Mouse (Mus musculus): Measurements from ENCODE around the gene Tmem242. TPM values are rescaled to one million over a fixed set of nuclear protein-coding genes. Genes with fewer than 3 reads are reported as not detected.

The Tmem242 gene
- polyA plus RNA-seq, 1 experiment: not detected

GRCm38 (mm10) chr17:5371521-5371920 lies 68.5 kb downstream of the Tmem242 start:
- H3K27ac ChIP-seq (ENCODE audit: insufficient read depth, low read depth, low read length): no peak overlapping the region
- H3K4me1 ChIP-seq (ENCODE audit: control insufficient read depth, insufficient read depth, low read length): peaks cover 5% of the 10 kb centered on the region; the same call in 1 of the 2 replicates
- WGBS: 39% methylated on average over 7 of the region's 7 CpGs
- H3K4me3 ChIP-seq (ENCODE audit: insufficient read depth, low read depth, low read length): no peak overlapping the region
- TF ChIP-seq POLR2A (IDR thresholded peaks at IDR 0.05; ENCODE audit: insufficient read depth, low read depth, low read length) (no peak), CTCF (IDR thresholded peaks at IDR 0.05; ENCODE audit: insufficient read depth, low read depth, low read length) (no peak)

GRCm38 (mm10) chr17:5371032-5371431 lies 69.0 kb downstream of the Tmem242 start:
- Histone ChIP-seq H3K4me3 (ENCODE audit: insufficient read depth, low read depth, low read length) (no peak overlapping the region), H3K4me1 (ENCODE audit: control insufficient read depth, insufficient read depth, low read length) (peaks cover 5% of the 10 kb centered on the region; the same call in 1 of the 2 replicates), H3K27ac (ENCODE audit: insufficient read depth, low read depth, low read length) (no peak overlapping the region)
- TF ChIP-seq POLR2A (IDR thresholded peaks at IDR 0.05; ENCODE audit: insufficient read depth, low read depth, low read length) (no peak), CTCF (IDR thresholded peaks at IDR 0.05; ENCODE audit: insufficient read depth, low read depth, low read length) (no peak)
- WGBS: 55% methylated on average over 4 of the region's 4 CpGs

GRCm38 (mm10) chr17:5365992-5366398 lies 74.1 kb downstream of the Tmem242 start:
- no peak for TF ChIP-seq CTCF (IDR thresholded peaks at IDR 0.05; ENCODE audit: insufficient read depth, low read depth, low read length)
- TF ChIP-seq POLR2A (IDR thresholded peaks at IDR 0.05; ENCODE audit: insufficient read depth, low read depth, low read length): no peak
- no peak overlapping the region for H3K27ac ChIP-seq (ENCODE audit: insufficient read depth, low read depth, low read length)
- 88% methylated on average over 8 of the region's 8 CpGs for WGBS
- H3K4me3 ChIP-seq (ENCODE audit: insufficient read depth, low read depth, low read length): no peak overlapping the region
- H3K4me1 ChIP-seq (ENCODE audit: control insufficient read depth, insufficient read depth, low read length): no peaks in the 10 kb centered on the region

Other genes with a start within 250 kb of the Tmem242 start
- not detected in 2 replicates for gene Ldhal6b, start 21.5 kb downstream of the Tmem242 start, polyA plus RNA-seq (2012; ENCODE audit: insufficient read depth, insufficient read length, low replicate concordance, missing spikeins)
- gene Zdhhc14, start 52.3 kb upstream of the Tmem242 start, polyA plus RNA-seq (2012; ENCODE audit: insufficient read depth, insufficient read length, low replicate concordance, missing spikeins): not detected in 2 replicates

All from olfactory bulb, adult 2 months (tissue).